8 mouse cellular contexts compared by ENCODE assay signal in the genomic region with DNA sequence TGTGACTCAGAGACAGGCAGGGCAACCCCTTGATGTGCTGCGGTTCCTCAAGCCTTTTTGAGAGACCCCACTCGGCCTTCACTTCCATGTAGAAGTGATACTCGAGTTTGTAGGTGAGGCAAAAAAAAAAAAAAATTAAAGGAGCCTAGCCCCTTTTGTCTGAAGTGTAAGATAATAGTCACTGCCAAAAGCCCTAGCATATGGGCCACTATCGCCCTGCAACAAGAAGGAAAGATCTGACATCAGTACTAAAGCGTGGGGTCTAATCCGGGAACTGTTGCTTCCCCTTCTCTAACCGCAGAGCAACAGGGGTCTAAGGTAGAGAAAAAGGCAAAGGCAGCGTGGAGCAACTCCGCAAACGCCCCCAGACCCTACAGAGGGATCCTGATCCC. TPM values are rescaled to one million over a fixed set of nuclear protein-coding genes. Genes with fewer than 3 reads are reported as not detected.
DNase-seq lines count a peak whose midpoint lies in the region; ATAC-seq and TF ChIP-seq lines count a peak whose summit lies in the region.

No protein-coding gene starts in this region.

- 8% methylated on average over 10 of the region's 10 CpGs for WGBS in embryonic facial prominence, embryonic 14.5 days
- WGBS in limb, embryonic 10.5 days: 7% methylated on average over 10 of the region's 10 CpGs
- 10% methylated on average over 10 of the region's 10 CpGs for WGBS in neural tube, embryonic 14.5 days

- H3K4me2 ChIP-seq in embryonic facial prominence, embryonic 14.5 days (ENCODE audit: low read depth, low read length): peak overlapping the region; percentile 71
- peak overlapping the region; percentile 98 for H3K4me2 ChIP-seq in neural tube, embryonic 14.5 days (ENCODE audit: low read depth, low read length)

- peaks cover 20% of the 10 kb centered on the region for H3K36me3 ChIP-seq in embryonic facial prominence, embryonic 14.5 days (ENCODE audit: control insufficient read depth, insufficient read depth, low read length)
- H3K36me3 ChIP-seq in limb, embryonic 10.5 days: peaks cover 23% of the 10 kb centered on the region
- H3K36me3 ChIP-seq in neural tube, embryonic 14.5 days (ENCODE audit: control insufficient read depth, insufficient read depth, low read length): peaks cover 7% of the 10 kb centered on the region; the same call in 1 of the 2 replicates

- H3K27me3 ChIP-seq in embryonic facial prominence, embryonic 14.5 days (replicated peaks; ENCODE audit: control insufficient read depth, insufficient read depth, low read length): no peaks in the 10 kb centered on the region
- H3K27me3 ChIP-seq in limb, embryonic 10.5 days (ENCODE audit: low read depth, poor library complexity, severe bottlenecking): 0 out of 2 replicates have a peak, but pooled peaks cover 4% of the 10 kb centered on the region
- H3K27me3 ChIP-seq in neural tube, embryonic 14.5 days (ENCODE audit: control insufficient read depth, insufficient read depth, low read length): no peaks in the 10 kb centered on the region

- H3K9me3 ChIP-seq in embryonic facial prominence, embryonic 14.5 days (ENCODE audit: control insufficient read depth, low read length): no peaks in the 10 kb centered on the region
- H3K9me3 ChIP-seq in limb, embryonic 10.5 days (replicated peaks): no peaks in the 10 kb centered on the region
- H3K9me3 ChIP-seq in neural tube, embryonic 14.5 days (ENCODE audit: control insufficient read depth, low read length): no peaks in the 10 kb centered on the region

- ATAC-seq in embryonic facial prominence, embryonic 14.5 days (ENCODE audit: low read depth): no peak
- ATAC-seq in neural tube, embryonic 14.5 days (ENCODE audit: low read depth): no peak
- no peak for ATAC-seq in monocyte, adult 5-6 weeks (replicated peaks; ENCODE audit: insufficient number of reproducible peaks, low FRiP score, low TSS enrichment, poor library complexity, severe bottlenecking)

- intact Hi-C loops in left cerebral cortex, adult 2 months (cut with DNase I): no loop called here

- H3K4me1 ChIP-seq in embryonic facial prominence, embryonic 14.5 days (ENCODE audit: control insufficient read depth, insufficient read depth, low read length): peaks cover 19% of the 10 kb centered on the region
- peaks cover 40% of the 10 kb centered on the region for H3K4me1 ChIP-seq in limb, embryonic 10.5 days
- peaks cover 20% of the 10 kb centered on the region; the same call in 1 of the 2 replicates for H3K4me1 ChIP-seq in neural tube, embryonic 14.5 days (ENCODE audit: control insufficient read depth, insufficient read depth, low read length)

- H3K27ac ChIP-seq in left cerebral cortex, adult 2 months: no peak overlapping the region; the same call in 1 of the 2 replicates
- H3K27ac ChIP-seq in embryonic facial prominence, embryonic 14.5 days (replicated peaks; ENCODE audit: low read depth, low read length): peak overlapping the region; percentile 95
- H3K27ac ChIP-seq in limb, embryonic 10.5 days: peak overlapping the region; percentile 98
- H3K27ac ChIP-seq in neural tube, embryonic 14.5 days (ENCODE audit: low read depth, low read length): peak overlapping the region; percentile 85

- no peak for TF ChIP-seq CTCF in left cerebral cortex, adult 2 months (IDR thresholded peaks at IDR 0.05)

- H3K9ac ChIP-seq in embryonic facial prominence, embryonic 14.5 days (ENCODE audit: low read depth, low read length): peak overlapping the region; percentile 90
- H3K9ac ChIP-seq in neural tube, embryonic 14.5 days (replicated peaks; ENCODE audit: low read depth, low read length): peak overlapping the region; percentile 83

- H3K4me3 ChIP-seq in left cerebral cortex, adult 2 months: peak overlapping the region; percentile 72
- H3K4me3 ChIP-seq in embryonic facial prominence, embryonic 14.5 days (ENCODE audit: low read depth, low read length): peak overlapping the region; percentile 70
- peak overlapping the region; percentile 78 for H3K4me3 ChIP-seq in limb, embryonic 10.5 days
- H3K4me3 ChIP-seq in neural tube, embryonic 14.5 days (ENCODE audit: low read depth, low read length): peak overlapping the region; percentile 76

- DNase-seq in left cerebral cortex, adult 2 months (ENCODE audit: extremely low spot score in 1 of 2, low spot score in 2 of 2): no peak
- DNase-seq in left cerebral cortex, adult 8-10 months (ENCODE audit: low spot score in 2 of 2): no peak
- no peak for DNase-seq in embryonic facial prominence, embryonic 14.5 days (ENCODE audit: low spot score)
- no peak for DNase-seq in limb, embryonic 10.5 days (ENCODE audit: low spot score)
- DNase-seq in layer of hippocampus, postnatal 36 days: no peak
- DNase-seq in gastrocnemius, postnatal 25 days: no peak

RNA-seq across cellular contexts. Expression of gene Arhgef40, which starts 0.7 kb away (rescaled TPM):
- 10 to 100 TPM; 28.8 to 31.1 TPM for total RNA-seq in left cerebral cortex, adult 2 months (2021)
- 10 to 100 TPM; 28.0 to 39.5 (median 32.9) TPM for total RNA-seq in left cerebral cortex, adult 8-10 months (2022)
- 113 and 128 TPM in 2 replicates for polyA plus RNA-seq in embryonic facial prominence, embryonic 14.5 days (2014; fragmentation: Nextera tagmentation; extraction: Ambion mirVana)
- 190 and 236 TPM in 2 replicates for polyA plus RNA-seq in limb, embryonic 10.5 days (2016; fragmentation: Nextera tagmentation; extraction: Ambion mirVana)
- polyA plus RNA-seq in neural tube, embryonic 14.5 days (2014; fragmentation: Nextera tagmentation; extraction: Ambion mirVana): 66.5 and 73.8 TPM in 2 replicates
- total RNA-seq in layer of hippocampus, postnatal 36 days (2021): 10 to 100 TPM; 31.4 to 39.9 TPM
- total RNA-seq in monocyte, adult 5-6 weeks (2017): 2.5 to 9.0 TPM (median 3.2 TPM) in 3 replicates
- 10 to 100 TPM; 17.2 to 17.6 TPM for total RNA-seq in gastrocnemius, postnatal 25 days (2021)

RNA-seq across cellular contexts. Expression of gene Tmem253, which starts 31.6 kb away (rescaled TPM):
- total RNA-seq in left cerebral cortex, adult 2 months (2021): under 1 TPM in 1 of 2 experiments, not detected in 1; 0.37 TPM
- total RNA-seq in left cerebral cortex, adult 8-10 months (2022): under 1 TPM in 2 of 4 experiments, not detected in 2; 0.51 to 0.59 TPM
- 0.64 and 0.82 TPM in 2 replicates for polyA plus RNA-seq in embryonic facial prominence, embryonic 14.5 days (2014; fragmentation: Nextera tagmentation; extraction: Ambion mirVana)
- polyA plus RNA-seq in limb, embryonic 10.5 days (2016; fragmentation: Nextera tagmentation; extraction: Ambion mirVana): 0.41 and 0.66 TPM in 2 replicates
- polyA plus RNA-seq in neural tube, embryonic 14.5 days (2014; fragmentation: Nextera tagmentation; extraction: Ambion mirVana): 0.47 and 0.66 TPM in 2 replicates
- under 1 TPM in 1 of 2 experiments, not detected in 1; 0.65 TPM for total RNA-seq in layer of hippocampus, postnatal 36 days (2021)
- 0.97 TPM in 1 of 3 replicates, not detected in the others for total RNA-seq in monocyte, adult 5-6 weeks (2017)
- total RNA-seq in gastrocnemius, postnatal 25 days (2021): 1 to 10 TPM; 1.5 to 2.1 TPM

RNA-seq across cellular contexts. Expression of gene Zfp219, which starts 36.7 kb away (rescaled TPM):
- total RNA-seq in left cerebral cortex, adult 2 months (2021): 10 to 100 TPM; 36.4 to 41.4 TPM
- 10 to 100 TPM; 35.8 to 44.1 (median 42.2) TPM for total RNA-seq in left cerebral cortex, adult 8-10 months (2022)
- polyA plus RNA-seq in embryonic facial prominence, embryonic 14.5 days (2014; fragmentation: Nextera tagmentation; extraction: Ambion mirVana): 21.4 and 25.2 TPM in 2 replicates
- 45.6 and 51.1 TPM in 2 replicates for polyA plus RNA-seq in limb, embryonic 10.5 days (2016; fragmentation: Nextera tagmentation; extraction: Ambion mirVana)
- polyA plus RNA-seq in neural tube, embryonic 14.5 days (2014; fragmentation: Nextera tagmentation; extraction: Ambion mirVana): 24.1 and 27.4 TPM in 2 replicates
- 10 to 100 TPM; 42.5 to 44.4 TPM for total RNA-seq in layer of hippocampus, postnatal 36 days (2021)
- total RNA-seq in monocyte, adult 5-6 weeks (2017): 7.1 to 11.0 TPM (median 8.5 TPM) in 3 replicates
- 10 to 100 TPM; 10.8 to 11.7 TPM for total RNA-seq in gastrocnemius, postnatal 25 days (2021)

RNA-seq across cellular contexts. Expression of gene Olfr221, which starts 58.4 kb away (rescaled TPM):
- total RNA-seq in left cerebral cortex, adult 2 months (2021): not detected
- total RNA-seq in left cerebral cortex, adult 8-10 months (2022): not detected
- not detected in 2 replicates for polyA plus RNA-seq in embryonic facial prominence, embryonic 14.5 days (2014; fragmentation: Nextera tagmentation; extraction: Ambion mirVana)
- polyA plus RNA-seq in limb, embryonic 10.5 days (2016; fragmentation: Nextera tagmentation; extraction: Ambion mirVana): not detected in 2 replicates
- not detected in 2 replicates for polyA plus RNA-seq in neural tube, embryonic 14.5 days (2014; fragmentation: Nextera tagmentation; extraction: Ambion mirVana)
- not detected for total RNA-seq in layer of hippocampus, postnatal 36 days (2021)
- total RNA-seq in monocyte, adult 5-6 weeks (2017): not detected in 3 replicates
- total RNA-seq in gastrocnemius, postnatal 25 days (2021): not detected
